Comparison of ENCODE assay signal across 11 mouse cellular contexts in genomic region chr14:25795067-25795466, GRCm38 (mm10). TPM values are rescaled to one million over a fixed set of nuclear protein-coding genes. Genes with fewer than 3 reads are reported as not detected.
DNase-seq lines count a peak whose midpoint lies in the region; ATAC-seq and TF ChIP-seq lines count a peak whose summit lies in the region.
"Had no signal": no experiment of that assay in that cellular context is flagged by ENCODE, and none has a peak within 500 bp of the region (broad histone marks: within the 10 kb centered on the region; RNA-seq: fewer than 3 reads in every experiment).

No protein-coding gene starts in this region.

- H3K4me2 ChIP-seq in heart, embryonic 13.5 days, result peak overlapping the region; percentile 39
- no peak overlapping the region for H3K4me2 ChIP-seq in lung, embryonic 16.5 days (ENCODE audit: low read depth, low read length)
- no peak overlapping the region for H3K4me2 ChIP-seq in hindbrain, embryonic 11.5 days (replicated peaks; ENCODE audit: low read depth, low read length)

- H3K36me3 ChIP-seq in heart, embryonic 13.5 days, result no peaks in the 10 kb centered on the region
- H3K36me3 ChIP-seq in lung, embryonic 16.5 days (ENCODE audit: control insufficient read depth, insufficient read depth, low read length), result no peaks in the 10 kb centered on the region
- H3K36me3 ChIP-seq in hindbrain, embryonic 11.5 days (ENCODE audit: control insufficient read depth, insufficient read depth, low read length), result no peaks in the 10 kb centered on the region
- H3K36me3 ChIP-seq in small intestine, adult 2 months (ENCODE audit: control insufficient read depth, insufficient read depth, low read length), result no peaks in the 10 kb centered on the region

- H3K9ac ChIP-seq in heart, embryonic 13.5 days, result no peak overlapping the region
- no peak overlapping the region for H3K9ac ChIP-seq in lung, embryonic 16.5 days (ENCODE audit: low read length)
- H3K9ac ChIP-seq in hindbrain, embryonic 11.5 days (ENCODE audit: low read depth, low read length), result no peak overlapping the region

- TF ChIP-seq POLR2A in small intestine, adult 2 months (IDR thresholded peaks at IDR 0.05; ENCODE audit: low read depth, low read length), result no peak

- peak overlapping the region; percentile 26 for H3K27ac ChIP-seq in heart, embryonic 13.5 days (replicated peaks)
- H3K27ac ChIP-seq in lung, embryonic 16.5 days (ENCODE audit: low read length), result peak overlapping the region; percentile 66
- peak overlapping the region; percentile 54; the same call in 1 of the 2 replicates for H3K27ac ChIP-seq in hindbrain, embryonic 11.5 days (ENCODE audit: low read depth, low read length)
- H3K27ac ChIP-seq in small intestine, adult 2 months (ENCODE audit: insufficient read depth, low read depth, low read length), result peak overlapping the region; percentile 71
- H3K27ac ChIP-seq: macrophage had no signal

- H3K4me1 ChIP-seq in heart, embryonic 13.5 days, result peaks cover 17% of the 10 kb centered on the region
- peaks cover 5% of the 10 kb centered on the region; the same call in 1 of the 2 replicates for H3K4me1 ChIP-seq in lung, embryonic 16.5 days (replicated peaks; ENCODE audit: control insufficient read depth, insufficient read depth, low read length)
- H3K4me1 ChIP-seq in hindbrain, embryonic 11.5 days (replicated peaks; ENCODE audit: control insufficient read depth, insufficient read depth, low read length), result no peaks in the 10 kb centered on the region; the same call in 1 of the 2 replicates
- H3K4me1 ChIP-seq in small intestine, adult 2 months (ENCODE audit: control insufficient read depth, insufficient read depth, insufficient read length, low read length), result no peaks in the 10 kb centered on the region; the same call in 1 of the 2 replicates

- no peak for DNase-seq in heart, adult 8-10 months (ENCODE audit: low spot score)
- DNase-seq in lung, adult 18-20 months, result no peak
- DNase-seq in hindbrain, embryonic 11.5 days (ENCODE audit: low spot score), result no peak
- no peak for DNase-seq in cerebellum, adult 11-12 months
- no peak for DNase-seq in cerebellum, postnatal 4 days (ENCODE audit: low spot score in 2 of 2)
- DNase-seq: cerebellum, adult 9-10 months; thymus, adult 2 months had no signal

- WGBS in heart, embryonic 13.5 days, result 66% methylated on average over 6 of the region's 6 CpGs
- 62% methylated on average over 6 of the region's 6 CpGs for WGBS in lung, embryonic 16.5 days
- WGBS in hindbrain, embryonic 11.5 days, result 82% methylated on average over 6 of the region's 6 CpGs
- 65% methylated on average over 6 of the region's 6 CpGs for WGBS in small intestine, adult 2 months

- no peaks in the 10 kb centered on the region for H3K9me3 ChIP-seq in heart, embryonic 13.5 days
- no peaks in the 10 kb centered on the region for H3K9me3 ChIP-seq in lung, embryonic 16.5 days (ENCODE audit: control insufficient read depth, low read length)
- H3K9me3 ChIP-seq in hindbrain, embryonic 11.5 days (ENCODE audit: control insufficient read depth, low read length), result no peaks in the 10 kb centered on the region

- no peak overlapping the region for H3K4me3 ChIP-seq in heart, embryonic 13.5 days
- H3K4me3 ChIP-seq in lung, embryonic 16.5 days (ENCODE audit: low read length), result no peak overlapping the region
- H3K4me3 ChIP-seq in hindbrain, embryonic 11.5 days (ENCODE audit: low read depth, low read length), result no peak overlapping the region
- H3K4me3 ChIP-seq in small intestine, adult 2 months (ENCODE audit: low read depth, low read length), result no peak overlapping the region

- H3K27me3 ChIP-seq in heart, embryonic 13.5 days (replicated peaks), result no peaks in the 10 kb centered on the region
- H3K27me3 ChIP-seq in lung, embryonic 16.5 days (ENCODE audit: control insufficient read depth, insufficient read depth, low read depth, low read length), result no peaks in the 10 kb centered on the region
- 0 out of 2 replicates have a peak, but pooled peaks cover 2% of the 10 kb centered on the region for H3K27me3 ChIP-seq in hindbrain, embryonic 11.5 days (ENCODE audit: control insufficient read depth, insufficient read depth, low read length)
- no peaks in the 10 kb centered on the region for H3K27me3 ChIP-seq in small intestine, adult 2 months (ENCODE audit: control insufficient read depth, insufficient read depth, low read length)

- no peak for TF ChIP-seq CTCF in small intestine, adult 2 months (IDR thresholded peaks at IDR 0.05; ENCODE audit: extremely low read depth, insufficient read length, insufficient replicate concordance, low read depth, low read length)

- no peak for ATAC-seq in heart, embryonic 13.5 days (ENCODE audit: extremely low read depth, insufficient number of reproducible peaks, low FRiP score, low TSS enrichment)
- no peak for ATAC-seq in lung, embryonic 16.5 days (ENCODE audit: low read depth)
- ATAC-seq in hindbrain, embryonic 11.5 days (ENCODE audit: low FRiP score), result no peak

RNA-seq across cellular contexts. Expression of gene Zcchc24, which starts 26.2 kb away (rescaled TPM):
- 20.8 and 22.6 TPM in 2 replicates for polyA plus RNA-seq in heart, embryonic 13.5 days (2015; fragmentation: Nextera tagmentation; extraction: Ambion mirVana)
- total RNA-seq in heart, adult 8-10 months (2022), result 10 to 100 TPM; 28.3 to 37.1 (median 32.0) TPM
- polyA plus RNA-seq in lung, embryonic 16.5 days (2015; fragmentation: Nextera tagmentation; extraction: Ambion mirVana), result 12.8 and 14.6 TPM in 2 replicates
- 13.4 and 14.3 TPM in 2 replicates for polyA plus RNA-seq in hindbrain, embryonic 11.5 days (2014; fragmentation: Nextera tagmentation; extraction: Ambion mirVana)
- polyA plus RNA-seq in small intestine, adult 2 months (2012; rRNA removed), result 9.0 and 10.1 TPM in 2 replicates

RNA-seq across cellular contexts. Expression of gene Anxa11, which starts 46.9 kb away (rescaled TPM):
- polyA plus RNA-seq in heart, embryonic 13.5 days (2015; fragmentation: Nextera tagmentation; extraction: Ambion mirVana), result 21.6 and 23.6 TPM in 2 replicates
- total RNA-seq in heart, adult 8-10 months (2022), result 10 to 100 TPM; 79.8 to 88.1 (median 84.4) TPM
- polyA plus RNA-seq in lung, embryonic 16.5 days (2015; fragmentation: Nextera tagmentation; extraction: Ambion mirVana), result 32.0 and 34.2 TPM in 2 replicates
- polyA plus RNA-seq in hindbrain, embryonic 11.5 days (2014; fragmentation: Nextera tagmentation; extraction: Ambion mirVana), result 4.3 and 5.5 TPM in 2 replicates
- 71.5 and 153 TPM in 2 replicates for polyA plus RNA-seq in small intestine, adult 2 months (2012; rRNA removed)
